Mouse (Mus musculus): ENCODE results near the gene Ldb2. TPM values are rescaled to one million over a fixed set of nuclear protein-coding genes. Genes with fewer than 3 reads are reported as not detected.

Ldb2 gene
- total and polyA plus RNA-seq, 2 experiments from 2014 or later: 47.6 to 66.5 TPM

DNA sequence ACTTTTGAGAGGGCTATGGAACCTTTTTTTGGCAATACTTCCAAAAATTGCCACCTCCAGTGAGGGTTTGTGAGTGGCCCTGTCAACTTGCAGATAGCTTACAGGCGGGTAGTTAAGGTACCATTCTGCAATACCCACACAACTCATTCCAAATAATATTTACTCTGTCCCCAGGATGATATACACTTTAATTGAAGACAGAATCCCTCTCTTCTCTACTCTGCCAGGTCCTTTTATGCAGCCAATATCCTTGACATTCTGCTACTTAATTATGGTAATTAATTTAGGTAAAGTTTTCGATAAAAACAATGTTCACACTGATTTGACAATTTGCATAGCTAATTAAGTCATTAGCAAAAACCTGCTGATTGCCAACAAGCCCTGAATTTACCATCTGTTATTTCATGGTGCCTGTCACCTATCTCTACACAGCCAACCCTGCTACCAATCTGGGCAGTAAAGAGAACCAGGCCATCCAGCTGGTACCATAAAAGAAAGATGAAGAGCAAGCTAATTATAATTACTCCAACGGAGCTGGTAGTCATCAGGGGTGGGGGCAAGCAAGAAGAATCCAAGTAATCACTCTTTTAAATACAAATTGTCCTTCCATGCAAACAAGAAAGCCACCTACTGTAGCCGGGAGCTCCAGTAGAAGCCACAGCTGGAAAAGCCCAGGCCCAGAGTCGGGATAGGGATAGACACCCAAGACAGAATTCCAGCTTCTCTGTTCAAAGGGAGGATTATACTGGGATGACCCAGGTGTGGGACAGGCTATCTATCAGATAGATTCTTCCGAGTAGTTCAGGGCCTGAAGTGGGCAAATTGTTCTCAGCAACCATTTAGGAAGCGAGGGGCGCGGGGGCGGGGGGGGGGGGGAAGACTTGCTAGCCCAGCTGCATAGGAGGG is 325.4 kb downstream of the Ldb2 start:
- Histone ChIP-seq H3K4me2 (ENCODE audit: low read depth, low read length, poor library complexity, severe bottlenecking) (no peak overlapping the region), H3K27ac (ENCODE audit: low read depth, low read length) (no peak overlapping the region), H3K27me3 (ENCODE audit: insufficient read depth, low read length) (no peaks in the 10 kb centered on the region), H3K4me3 (ENCODE audit: low read depth, low read length) (no peak overlapping the region), H3K4me1 (ENCODE audit: insufficient read depth, low read length) (no peaks in the 10 kb centered on the region), H3K9me3 (ENCODE audit: low read length) (no peaks in the 10 kb centered on the region), H3K9ac (replicated peaks; ENCODE audit: low read length, poor library complexity, severe bottlenecking) (no peak overlapping the region), H3K36me3 (ENCODE audit: insufficient read depth, low read length) (0 out of 2 replicates have a peak, but pooled peaks cover 2% of the 10 kb centered on the region)
- no peak for TF ChIP-seq CTCF (IDR thresholded peaks at IDR 0.05)
- DNase-seq (ENCODE audit: low spot score) (peak; percentile 79), ATAC-seq (ENCODE audit: low FRiP score) (0 out of 2 replicates have a peak, but pooled peaks have one; percentile 44)
- WGBS: 80% methylated on average over 9 of the region's 10 CpGs

DNA sequence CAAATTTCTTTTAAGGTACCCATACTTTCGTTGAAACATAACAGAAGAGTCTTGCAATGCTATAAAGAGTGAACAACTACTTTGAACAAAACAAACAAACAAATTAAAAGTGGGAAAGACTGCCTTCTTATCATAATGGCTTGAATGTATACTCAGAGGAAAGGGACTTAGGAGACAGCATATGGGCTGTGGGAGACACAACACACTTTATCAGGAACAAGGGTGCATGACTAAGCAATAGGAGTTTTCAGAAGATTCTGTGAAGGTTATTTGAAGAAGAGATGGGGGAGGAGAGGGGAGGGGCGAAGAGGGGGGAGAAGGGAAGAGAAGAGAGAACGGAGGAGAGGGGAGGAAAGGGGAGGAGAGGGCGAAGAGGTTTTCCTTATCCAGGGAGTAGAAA is 334.2 kb downstream of the Ldb2 start:
- no peak for TF ChIP-seq CTCF (IDR thresholded peaks at IDR 0.05)
- Histone ChIP-seq H3K36me3 (ENCODE audit: insufficient read depth, low read length) (no peaks in the 10 kb centered on the region), H3K4me2 (ENCODE audit: low read depth, low read length, poor library complexity, severe bottlenecking) (no peak overlapping the region), H3K4me3 (ENCODE audit: low read depth, low read length) (no peak overlapping the region), H3K27me3 (ENCODE audit: insufficient read depth, low read length) (no peaks in the 10 kb centered on the region), H3K27ac (ENCODE audit: low read depth, low read length) (no peak overlapping the region), H3K4me1 (ENCODE audit: insufficient read depth, low read length) (no peaks in the 10 kb centered on the region), H3K9ac (replicated peaks; ENCODE audit: low read length, poor library complexity, severe bottlenecking) (no peak overlapping the region), H3K9me3 (ENCODE audit: low read length) (no peaks in the 10 kb centered on the region)
- DNase-seq (ENCODE audit: low spot score) (no peak), ATAC-seq (ENCODE audit: low FRiP score) (no peak)
- 86% methylated on average over 4 of the region's 4 CpGs for WGBS

All from midbrain, postnatal 0 days (tissue).